Mouse (Mus musculus) ES-E14 (cell line): ENCODE results near the gene Rnase4.

Experiments
- CHD2 ChIP-seq: IDR thresholded peaks from 2 replicates; pipeline ENCODE4 v1.6.1; 2014; ENCODE audit warnings: mild to moderate bottlenecking, low read depth, low read length, inconsistent platforms
- HCFC1 ChIP-seq: IDR thresholded peaks from 2 replicates; pipeline ENCODE4 v1.6.1; 2012; ENCODE audit warnings: low read length, inconsistent platforms, borderline replicate concordance; ENCODE audit not compliant: insufficient read depth
- ZNF384 ChIP-seq: IDR thresholded peaks from 2 replicates; pipeline ENCODE4 v1.6.1; 2012; ENCODE audit warnings: low read depth, low read length, inconsistent platforms

- TF ChIP-seq HCFC1, result no peak
- no peak for TF ChIP-seq CHD2
- TF ChIP-seq ZNF384, result no peak
Observed at GRCm38 (mm10) chr14:51085086-51085485, 5.8 kb upstream of the Rnase4 start.
